Mouse (Mus musculus) kidney, adult 8-10 months (tissue): Measurements from ENCODE around the gene Mthfd1.

Experiments
- DNase-seq, 2 experiments: peaks; one replicate each; pipeline ENCODE4 v3.0.0; 2022

Gene Mthfd1

GRCm38 (mm10) chr12:76360868-76361267, 105.8 kb downstream of the Mthfd1 start:
- DNase-seq: no peak

GRCm38 (mm10) chr12:76361405-76362302, 106.6 kb downstream of the Mthfd1 start:
- no peak for DNase-seq

- no peak for DNase-seq
Observed at GRCm38 (mm10) chr12:76362303-76362676, 107.2 kb downstream of the Mthfd1 start.

- DNase-seq: no peak
Observed at GRCm38 (mm10) chr12:76366276-76366675, 111.2 kb downstream of the Mthfd1 start.

GRCm38 (mm10) chr12:76367096-76367995, 112.2 kb downstream of the Mthfd1 start:
- peak in 1 of 2 experiments; percentile 43 for DNase-seq

- DNase-seq: no peak
Observed at GRCm38 (mm10) chr12:76368201-76368789, 113.2 kb downstream of the Mthfd1 start.

- DNase-seq: no peak
Observed at GRCm38 (mm10) chr12:76368790-76369205, 113.7 kb downstream of the Mthfd1 start.
